Mouse (Mus musculus): ENCODE data around the gene Klhl6. TPM values are rescaled to one million over a fixed set of nuclear protein-coding genes. Genes with fewer than 3 reads are reported as not detected.
"Not testable (repeated sequence)": the region's sequence is repeated elsewhere in the genome, so short reads cannot be mapped to it uniquely, and the experiment has no call there.

Klhl6 gene
- total and polyA plus RNA-seq, 3 experiments: 39.2 to 66.8 (median 65.0) TPM

DNA sequence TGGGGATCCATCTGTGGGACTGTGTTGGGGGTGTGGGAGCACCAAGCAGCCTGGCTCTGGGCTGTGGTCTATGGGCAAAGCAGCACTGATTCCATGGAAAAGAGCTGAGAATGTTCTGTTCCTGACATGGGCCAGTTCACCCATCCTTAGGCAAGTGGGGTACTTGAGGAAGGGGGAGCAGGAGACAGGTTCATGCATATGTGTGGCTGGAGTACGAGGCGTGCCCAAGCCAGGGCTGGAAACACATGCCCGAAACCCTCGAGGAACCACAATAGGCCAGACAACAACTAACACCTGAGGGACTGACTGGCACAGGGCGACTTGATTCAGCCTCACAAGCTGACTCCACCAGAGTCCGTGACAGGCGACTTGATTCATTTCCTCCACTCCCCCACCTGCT, 14.8 kb upstream of the Klhl6 start:
- no peaks in the 10 kb centered on the region for H3K27me3 ChIP-seq (replicated peaks)
- H3K9ac ChIP-seq (ENCODE audit: insufficient read depth, low read depth): no peak overlapping the region
- dilution Hi-C loops (cut with MboI; ENCODE audit: extremely low pct_ligation_motif_present, extremely low pct_unique_long_range_greater_than_20kb, low sequenced_read_pairs) (no loop called here), in situ Hi-C loops (cut with MboI; ENCODE audit: low pct_ligation_motif_present, low pct_unique_long_range_greater_than_20kb, low sequenced_read_pairs) (no loop called here)
- H3K36me3 ChIP-seq (replicated peaks in 1 of 2; ENCODE audit: control insufficient read depth in 1 of 2, insufficient read depth in 1 of 2, low read length in 1 of 2): no peaks in the 10 kb centered on the region
- H3K4me2 ChIP-seq (ENCODE audit: insufficient read depth, low read depth, poor library complexity, severe bottlenecking): no peak overlapping the region
- TF ChIP-seq NELFE (IDR thresholded peaks at IDR 0.05; ENCODE audit: low read depth, low read length): no peak
- no peak for TF ChIP-seq ETS1 (conservative IDR thresholded peaks at IDR 0.05; ENCODE audit: low read depth, low read length)
- no peak for TF ChIP-seq ZNF384 (IDR thresholded peaks at IDR 0.05; ENCODE audit: low read depth, low read length)
- no peak for TF ChIP-seq POLR2AphosphoS2 (IDR thresholded peaks at IDR 0.05; ENCODE audit: low read depth, low read length)
- no peak for TF ChIP-seq RCOR1 (conservative IDR thresholded peaks at IDR 0.05; ENCODE audit: low read depth, low read length)
- no peak for TF ChIP-seq CHD1 (IDR thresholded peaks at IDR 0.05; ENCODE audit: low read depth, low read length)
- TF ChIP-seq GABPA (IDR thresholded peaks at IDR 0.05; ENCODE audit: insufficient replicate concordance, low read depth, low read length): no peak
- no peak for TF ChIP-seq ELF1 (IDR thresholded peaks at IDR 0.05; ENCODE audit: low read depth, low read length)
- no peaks in the 10 kb centered on the region for H3K79me2 ChIP-seq (replicated peaks; ENCODE audit: control insufficient read depth, extremely low read depth, insufficient read depth, poor library complexity, severe bottlenecking)
- H3K27ac ChIP-seq (ENCODE audit: insufficient read depth, low read depth): no peak overlapping the region
- H3K4me1 ChIP-seq (ENCODE audit: control insufficient read depth in 1 of 2, insufficient read depth in 2 of 2): peaks cover 7 to 18% of the 10 kb centered on the region in 2 experiments; a peak in 1 of 4 replicates
- H3K4me3 ChIP-seq (replicated peaks in 1 of 3; ENCODE audit: low read depth in 2 of 3, low read length in 2 of 3, poor library complexity in 1 of 3): no peak overlapping the region
- DNase-seq (ENCODE audit: extremely low read depth): no peak
- H3K9me3 ChIP-seq (replicated peaks; ENCODE audit: low read length): peaks cover 4% of the 10 kb centered on the region

DNA sequence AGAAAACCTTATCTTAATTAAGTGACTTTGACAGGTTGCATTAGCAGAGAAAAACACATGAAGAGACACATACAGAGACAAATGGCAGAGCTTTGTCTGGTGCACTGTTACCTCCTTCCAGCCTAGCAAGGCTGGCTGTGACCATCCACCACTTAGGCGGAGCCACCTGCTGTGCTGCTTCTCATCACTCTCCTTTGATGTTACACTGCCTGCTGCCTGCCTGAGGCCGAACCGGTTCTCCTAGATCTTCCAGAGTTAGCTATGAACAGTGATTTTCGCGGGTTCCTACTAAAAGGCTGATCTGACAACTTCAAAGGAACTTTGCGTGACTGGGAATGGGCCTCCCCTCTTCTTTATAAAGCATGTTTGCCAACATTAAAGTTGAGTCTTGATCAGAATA, 14.1 kb upstream of the Klhl6 start:
- H3K9me3 ChIP-seq (replicated peaks; ENCODE audit: low read length); DNase-seq (ENCODE audit: extremely low read depth); dilution Hi-C loops (cut with MboI; ENCODE audit: extremely low pct_ligation_motif_present, extremely low pct_unique_long_range_greater_than_20kb, low sequenced_read_pairs); H3K79me2 ChIP-seq (replicated peaks; ENCODE audit: control insufficient read depth, extremely low read depth, insufficient read depth, poor library complexity, severe bottlenecking); H3K9ac ChIP-seq (ENCODE audit: insufficient read depth, low read depth); H3K4me3 ChIP-seq (replicated peaks in 1 of 3; ENCODE audit: low read depth in 2 of 3, low read length in 2 of 3, poor library complexity in 1 of 3); H3K27me3 ChIP-seq (replicated peaks); in situ Hi-C loops (cut with MboI; ENCODE audit: low pct_ligation_motif_present, low pct_unique_long_range_greater_than_20kb, low sequenced_read_pairs); H3K27ac ChIP-seq (ENCODE audit: insufficient read depth, low read depth); H3K36me3 ChIP-seq (replicated peaks in 1 of 2; ENCODE audit: control insufficient read depth in 1 of 2, insufficient read depth in 1 of 2, low read length in 1 of 2); H3K4me2 ChIP-seq (ENCODE audit: insufficient read depth, low read depth, poor library complexity, severe bottlenecking): not testable (repeated sequence)
- peaks cover 7 to 18% of the 10 kb centered on the region in 2 experiments; a peak in 1 of 4 replicates for H3K4me1 ChIP-seq (ENCODE audit: control insufficient read depth in 1 of 2, insufficient read depth in 2 of 2)

DNA sequence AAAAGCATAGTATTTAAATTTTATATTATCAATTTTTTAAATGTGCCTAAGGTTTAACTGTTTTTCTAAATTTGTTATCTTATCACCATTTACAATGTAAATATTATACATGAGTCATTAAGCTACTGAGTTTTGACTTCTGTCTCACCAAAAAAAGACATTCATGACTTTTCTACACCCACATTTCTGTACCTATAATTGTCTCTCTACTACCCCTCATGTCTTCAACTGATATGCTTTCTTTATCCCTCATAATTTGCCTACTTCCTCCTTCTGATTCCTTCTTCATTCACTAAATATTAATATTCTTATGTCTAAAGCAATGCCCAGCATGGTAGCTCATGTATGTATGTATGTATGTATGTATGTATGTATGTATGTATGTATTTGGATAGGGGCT, 13.0 kb upstream of the Klhl6 start:
- dilution Hi-C loops (cut with MboI; ENCODE audit: extremely low pct_ligation_motif_present, extremely low pct_unique_long_range_greater_than_20kb, low sequenced_read_pairs) (no loop called here), in situ Hi-C loops (cut with MboI; ENCODE audit: low pct_ligation_motif_present, low pct_unique_long_range_greater_than_20kb, low sequenced_read_pairs) (no loop called here)

More for the DNA sequence above, 13.0 kb upstream of the Klhl6 start:
- Histone ChIP-seq H3K27me3 (replicated peaks) (no peaks in the 10 kb centered on the region), H3K4me2 (ENCODE audit: insufficient read depth, low read depth, poor library complexity, severe bottlenecking) (no peak overlapping the region), H3K4me1 (ENCODE audit: control insufficient read depth in 1 of 2, insufficient read depth in 2 of 2) (peaks cover 7 to 18% of the 10 kb centered on the region in 2 experiments; a peak in 1 of 4 replicates), H3K9ac (ENCODE audit: insufficient read depth, low read depth) (no peak overlapping the region), H3K27ac (ENCODE audit: insufficient read depth, low read depth) (no peak overlapping the region), H3K9me3 (replicated peaks; ENCODE audit: low read length) (peaks cover 4% of the 10 kb centered on the region), H3K4me3 (replicated peaks in 1 of 3; ENCODE audit: low read depth in 2 of 3, low read length in 2 of 3, poor library complexity in 1 of 3) (no peak overlapping the region), H3K79me2 (replicated peaks; ENCODE audit: control insufficient read depth, extremely low read depth, insufficient read depth, poor library complexity, severe bottlenecking) (no peaks in the 10 kb centered on the region), H3K36me3 (replicated peaks in 1 of 2; ENCODE audit: control insufficient read depth in 1 of 2, insufficient read depth in 1 of 2, low read length in 1 of 2) (no peaks in the 10 kb centered on the region)
- DNase-seq (ENCODE audit: extremely low read depth): no peak
- TF ChIP-seq MXI1 (IDR thresholded peaks at IDR 0.05; ENCODE audit: low read depth, low read length): no peak
- TF ChIP-seq USF1 (IDR thresholded peaks at IDR 0.05; ENCODE audit: low read depth, low read length): no peak
- TF ChIP-seq CHD2 (IDR thresholded peaks at IDR 0.05; ENCODE audit: low read length): no peak
- no peak for TF ChIP-seq E2F4 (IDR thresholded peaks at IDR 0.05; ENCODE audit: insufficient replicate concordance, low read depth, low read length)
